Mouse (Mus musculus): ENCODE data around the gene Me1.

DNA sequence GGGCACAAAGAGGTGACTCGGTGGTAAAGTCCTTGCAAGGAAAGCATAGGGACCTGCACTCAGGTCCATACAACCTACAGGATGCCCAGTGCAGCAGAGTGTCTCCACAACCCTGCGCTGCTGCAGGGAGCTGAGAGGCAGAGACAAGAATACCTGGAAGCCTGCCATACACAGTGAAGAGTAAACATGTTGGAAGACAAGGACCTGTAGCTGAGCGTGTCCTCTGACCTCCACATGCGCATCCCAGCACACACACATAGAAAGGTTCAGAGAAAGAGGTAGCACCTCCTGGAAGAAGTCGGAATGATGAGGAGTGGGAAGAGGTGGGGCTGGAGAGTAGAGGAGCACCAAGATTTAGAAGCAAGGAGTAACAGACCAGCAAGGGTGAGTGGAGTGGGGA is 161.7 kb downstream of the Me1 start:
- TF ChIP-seq CTCF (IDR thresholded peaks at IDR 0.05; ENCODE audit: extremely low read depth, insufficient read depth, low read length) (no peak), POLR2A (IDR thresholded peaks at IDR 0.05; ENCODE audit: extremely low read depth, insufficient read depth, low read length) (no peak)
